Mouse (Mus musculus) G1E (cell line): ENCODE data around the gene Mybbp1a.

Experiments used
- CTCF ChIP-seq: IDR thresholded peaks from 2 replicates; pipeline ENCODE4 v1.5.1; 2012; ENCODE audit warnings: low read depth, low read length, inconsistent platforms, mixed read lengths
- GATA1 ChIP-seq: IDR thresholded peaks from 2 replicates; pipeline ENCODE4 v1.6.1; 2012; ENCODE audit warnings: borderline replicate concordance, low read length, inconsistent platforms, mixed read lengths
- GATA2 ChIP-seq: IDR thresholded peaks from 2 replicates; pipeline ENCODE4 v1.6.1; 2012; ENCODE audit warnings: low read depth, low read length, inconsistent platforms, borderline replicate concordance
- POLR2AphosphoS5 ChIP-seq: IDR thresholded peaks from 2 replicates; pipeline ENCODE4 v1.6.1; 2012; ENCODE audit warnings: low read depth, low read length, inconsistent platforms; ENCODE audit not compliant: insufficient replicate concordance
- TAL1 ChIP-seq: conservative IDR thresholded peaks from 2 replicates; pipeline ENCODE4 v1.6.1; 2012; ENCODE audit warnings: low read depth, low read length, inconsistent platforms, mixed read lengths

GRCm38 (mm10) chr11:72406079-72406675 lies 35.0 kb upstream of the Mybbp1a start:
- TF ChIP-seq CTCF: no peak
- TF ChIP-seq TAL1: no peak
- no peak for TF ChIP-seq GATA1
- TF ChIP-seq POLR2AphosphoS5: no peak
- TF ChIP-seq GATA2: no peak
